Mouse (Mus musculus) forebrain, embryonic 10.5 days (tissue): ENCODE measurements around the gene Ghr. TPM values are rescaled to one million over a fixed set of nuclear protein-coding genes. Genes with fewer than 3 reads are reported as not detected.

Source experiments
- DNase-seq: peaks from one replicate; pipeline ENCODE4 v3.0.0-alpha.2; 2017; ENCODE audit warnings: low spot score; ENCODE audit errors: extremely low spot score
- H3K27ac ChIP-seq: fragments of 300-500 bp; sonication (generic); 2 replicates; pipeline ENCODE4 v1.5.1; 2016; ENCODE audit warnings: mild to moderate bottlenecking
- H3K27me3 ChIP-seq: fragments of 300-500 bp; sonication (generic); 2 replicates; pipeline ENCODE4 v1.6.1; 2016; ENCODE audit warnings: mild to moderate bottlenecking; ENCODE audit not compliant: poor library complexity, severe bottlenecking
- H3K36me3 ChIP-seq: fragments of 300-500 bp; sonication (generic); replicated peaks from 2 replicates; pipeline ENCODE4 v1.6.1; 2016; ENCODE audit warnings: mild to moderate bottlenecking, moderate library complexity
- H3K4me1 ChIP-seq: fragments of 300-500 bp; sonication (generic); 2 replicates; pipeline ENCODE4 v1.6.1; 2016
- H3K4me3 ChIP-seq: fragments of 300-500 bp; sonication (generic); 2 replicates; pipeline ENCODE4 v1.5.1; 2016; ENCODE audit warnings: mild to moderate bottlenecking, moderate library complexity
- H3K9me3 ChIP-seq: fragments of 300-500 bp; sonication (generic); 2 replicates; pipeline ENCODE4 v1.6.1; 2016; ENCODE audit warnings: mild to moderate bottlenecking, moderate library complexity
- WGBS: fragments of 180-500 bp; shearing (Covaris S2); methylation state at CpG from one replicate; pipeline ENCODE4 v1.1.7; 2016; 5-methylcytosine and 5-hydroxymethylcytosine counted together
- polyA plus RNA-seq: library from polyadenylated mRNA; unstranded; fragments of >200 nt; fragmentation: Nextera tagmentation; extraction: Ambion mirVana; gene quantifications from 2 replicates; pipeline ENCODE4 v1.2.1, GENCODE M21; 2016

Gene Ghr
- polyA plus RNA-seq, 1 experiment from 2014 or later = 5.7 TPM

GRCm38 (mm10) chr15:3383788-3384187, 199.5 kb downstream of the Ghr start:
- Histone ChIP-seq H3K27me3 (no peaks in the 10 kb centered on the region), H3K4me3 (no peak overlapping the region), H3K36me3 (no peaks in the 10 kb centered on the region), H3K4me1 (no peaks in the 10 kb centered on the region), H3K9me3 (no peaks in the 10 kb centered on the region), H3K27ac (no peak overlapping the region)
- WGBS = 76% methylated on average over 2 of the region's 2 CpGs
- DNase-seq = no peak

- Histone ChIP-seq H3K27me3 (no peaks in the 10 kb centered on the region), H3K36me3 (no peaks in the 10 kb centered on the region), H3K27ac (no peak overlapping the region), H3K9me3 (no peaks in the 10 kb centered on the region), H3K4me3 (no peak overlapping the region), H3K4me1 (no peaks in the 10 kb centered on the region)
- DNase-seq = no peak
- 81% methylated on average over 6 of the region's 6 CpGs for WGBS
Observed at GRCm38 (mm10) chr15:3381413-3381812, 201.9 kb downstream of the Ghr start.

- no peaks in the 10 kb centered on the region for H3K36me3 ChIP-seq
- no peaks in the 10 kb centered on the region for H3K27me3 ChIP-seq
- WGBS = 91% methylated on average over 2 of the region's 2 CpGs
- DNase-seq = no peak
- no peaks in the 10 kb centered on the region for H3K4me1 ChIP-seq
- H3K27ac ChIP-seq = no peak overlapping the region
- H3K4me3 ChIP-seq = no peak overlapping the region
- peaks cover 11% of the 10 kb centered on the region; the same call in 1 of the 2 replicates for H3K9me3 ChIP-seq
Observed at GRCm38 (mm10) chr15:3368261-3368832, 214.9 kb downstream of the Ghr start.

GRCm38 (mm10) chr15:3356073-3356766, 227.1 kb downstream of the Ghr start:
- DNase-seq = no peak
- Histone ChIP-seq H3K9me3 (peaks cover 3% of the 10 kb centered on the region; the same call in 1 of the 2 replicates), H3K27me3 (no peaks in the 10 kb centered on the region), H3K4me3 (no peak overlapping the region), H3K36me3 (no peaks in the 10 kb centered on the region), H3K27ac (no peak overlapping the region), H3K4me1 (no peaks in the 10 kb centered on the region)
- 57% methylated on average over 4 of the region's 4 CpGs for WGBS

- Histone ChIP-seq H3K27me3 (no peaks in the 10 kb centered on the region), H3K27ac (no peak overlapping the region), H3K36me3 (no peaks in the 10 kb centered on the region), H3K9me3 (no peaks in the 10 kb centered on the region), H3K4me3 (no peak overlapping the region), H3K4me1 (no peaks in the 10 kb centered on the region)
- no peak for DNase-seq
- WGBS = 76% methylated on average over 2 of the region's 2 CpGs
Observed at GRCm38 (mm10) chr15:3353696-3354095, 229.6 kb downstream of the Ghr start.

- WGBS = 72% methylated on average over 6 of the region's 6 CpGs
- no peaks in the 10 kb centered on the region for H3K27me3 ChIP-seq
- no peaks in the 10 kb centered on the region for H3K36me3 ChIP-seq
- H3K4me3 ChIP-seq = no peak overlapping the region
- no peak overlapping the region for H3K27ac ChIP-seq
- no peaks in the 10 kb centered on the region for H3K4me1 ChIP-seq
- no peak for DNase-seq
- no peaks in the 10 kb centered on the region for H3K9me3 ChIP-seq
Observed at GRCm38 (mm10) chr15:3349306-3350064, 233.8 kb downstream of the Ghr start.

GRCm38 (mm10) chr15:3346682-3347081, 236.6 kb downstream of the Ghr start:
- H3K4me1 ChIP-seq = no peaks in the 10 kb centered on the region
- H3K9me3 ChIP-seq = no peaks in the 10 kb centered on the region
- no peaks in the 10 kb centered on the region for H3K27me3 ChIP-seq
- no peak overlapping the region for H3K27ac ChIP-seq
- no peaks in the 10 kb centered on the region for H3K36me3 ChIP-seq
- no peak for DNase-seq
- WGBS = 85% methylated on average over 3 of the region's 3 CpGs
- no peak overlapping the region for H3K4me3 ChIP-seq

GRCm38 (mm10) chr15:3344555-3344954, 238.7 kb downstream of the Ghr start:
- WGBS = 89% methylated on average over 4 of the region's 4 CpGs
- H3K4me1 ChIP-seq = no peaks in the 10 kb centered on the region
- H3K27me3 ChIP-seq = no peaks in the 10 kb centered on the region
- no peak for DNase-seq
- H3K9me3 ChIP-seq = no peaks in the 10 kb centered on the region
- no peak overlapping the region for H3K4me3 ChIP-seq
- H3K36me3 ChIP-seq = no peaks in the 10 kb centered on the region
- H3K27ac ChIP-seq = no peak overlapping the region

GRCm38 (mm10) chr15:3341806-3342582, 241.3 kb downstream of the Ghr start:
- no peak for DNase-seq
- no peaks in the 10 kb centered on the region for H3K27me3 ChIP-seq
- H3K36me3 ChIP-seq = no peaks in the 10 kb centered on the region
- H3K27ac ChIP-seq = no peak overlapping the region
- H3K4me1 ChIP-seq = no peaks in the 10 kb centered on the region
- H3K4me3 ChIP-seq = no peak overlapping the region
- no peaks in the 10 kb centered on the region for H3K9me3 ChIP-seq
- 90% methylated on average over 4 of the region's 4 CpGs for WGBS

GRCm38 (mm10) chr15:3339847-3340246, 243.4 kb downstream of the Ghr start:
- 87% methylated on average over 3 of the region's 3 CpGs for WGBS

GRCm38 (mm10) chr15:3332517-3332916, 250.8 kb downstream of the Ghr start:
- H3K4me3 ChIP-seq = no peak overlapping the region
- 91% methylated on average over 4 of the region's 4 CpGs for WGBS
- no peak overlapping the region for H3K27ac ChIP-seq
- H3K36me3 ChIP-seq = no peaks in the 10 kb centered on the region
- H3K27me3 ChIP-seq = no peaks in the 10 kb centered on the region
- H3K9me3 ChIP-seq = no peaks in the 10 kb centered on the region
- H3K4me1 ChIP-seq = no peaks in the 10 kb centered on the region
- DNase-seq = no peak

More at GRCm38 (mm10) chr15:3339847-3340246, 243.4 kb downstream of the Ghr start:
- no peaks in the 10 kb centered on the region for H3K9me3 ChIP-seq
- no peaks in the 10 kb centered on the region for H3K36me3 ChIP-seq
- no peaks in the 10 kb centered on the region for H3K4me1 ChIP-seq
- no peak overlapping the region for H3K4me3 ChIP-seq
- H3K27me3 ChIP-seq = no peaks in the 10 kb centered on the region
- H3K27ac ChIP-seq = no peak overlapping the region
- DNase-seq = no peak

- H3K9me3 ChIP-seq = no peaks in the 10 kb centered on the region
- no peak for DNase-seq
- no peaks in the 10 kb centered on the region for H3K4me1 ChIP-seq
- no peaks in the 10 kb centered on the region for H3K36me3 ChIP-seq
- H3K27ac ChIP-seq = no peak overlapping the region
- H3K4me3 ChIP-seq = no peak overlapping the region
- no peaks in the 10 kb centered on the region for H3K27me3 ChIP-seq
- WGBS = 72% methylated on average over 2 of the region's 2 CpGs
Observed at GRCm38 (mm10) chr15:3331813-3332212, 251.5 kb downstream of the Ghr start.
